Mouse (Mus musculus) adrenal gland, postnatal 25 days (tissue): ENCODE measurements around the gene Calcb. TPM values are rescaled to one million over a fixed set of nuclear protein-coding genes. Genes with fewer than 3 reads are reported as not detected.

Experiments
- DNase-seq: peaks from one replicate; pipeline ENCODE4 v3.0.0; 2021; ENCODE audit warnings: mixed read lengths
- total RNA-seq: library from RNA; stranded (reverse); gene quantifications from 2 replicates; pipeline ENCODE4 v1.2.3, GENCODE M21; 2021

Gene Calcb
- total RNA-seq, 1 experiment from 2014 or later, result not detected

DNA sequence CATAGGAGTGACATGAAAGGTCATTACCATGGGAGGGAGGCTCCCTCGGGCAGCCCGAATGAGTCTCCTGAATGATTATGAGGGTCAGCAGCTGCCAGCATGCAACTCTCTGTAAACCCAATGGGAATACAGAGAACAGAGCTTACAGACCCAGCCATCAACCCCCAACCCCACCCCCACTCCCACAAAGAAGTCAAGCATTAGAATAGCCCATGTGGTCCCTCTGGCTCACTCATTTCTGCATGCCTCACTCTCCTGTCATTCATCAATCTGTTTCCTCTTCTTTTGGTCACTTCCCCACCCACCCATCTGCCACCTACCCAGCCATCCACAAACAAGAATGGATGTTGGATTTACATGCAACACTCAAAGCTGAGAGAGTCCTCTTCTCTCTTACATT, 35.0 kb downstream of the Calcb start:
- no peak for DNase-seq

DNA sequence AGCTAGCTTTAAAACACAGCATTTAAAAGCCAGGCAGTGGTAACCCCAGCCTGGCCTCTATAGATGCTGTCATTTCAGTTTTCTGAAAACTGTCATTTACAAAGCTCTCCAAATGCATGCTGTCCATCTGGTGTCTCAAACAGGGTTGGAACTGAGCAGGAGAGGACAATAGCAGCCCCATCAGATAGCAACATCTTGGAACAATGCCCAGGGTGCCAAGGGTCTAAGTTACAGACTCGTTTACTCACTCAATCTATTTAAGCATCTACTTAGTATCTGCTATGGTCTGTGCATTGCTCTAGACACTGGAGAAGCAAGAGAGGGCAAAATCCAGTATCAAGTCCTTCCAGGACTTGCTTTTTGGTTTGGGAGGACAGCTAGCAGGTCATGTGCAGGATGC, 35.8 kb downstream of the Calcb start:
- no peak for DNase-seq

DNA sequence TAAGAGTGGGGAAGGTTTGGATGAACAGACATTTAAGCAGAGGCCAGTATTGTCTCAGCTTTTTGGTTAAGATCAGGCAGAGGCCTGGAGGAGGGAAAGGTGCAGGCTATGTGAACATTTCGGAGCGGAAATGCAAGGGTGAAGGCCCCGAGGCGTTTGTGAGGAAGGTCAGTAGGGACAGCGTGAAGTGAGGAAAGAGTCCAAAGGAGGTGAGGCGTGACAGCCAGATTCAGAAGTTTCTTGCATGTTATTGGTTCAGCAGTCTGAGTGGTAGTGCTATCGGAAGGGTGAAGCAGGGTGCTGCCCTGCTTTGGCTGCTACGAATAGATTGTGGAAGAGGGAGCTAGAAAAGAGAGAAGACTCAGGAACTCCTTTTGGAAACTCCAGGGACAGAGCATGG, 36.2 kb downstream of the Calcb start:
- no peak for DNase-seq

DNA sequence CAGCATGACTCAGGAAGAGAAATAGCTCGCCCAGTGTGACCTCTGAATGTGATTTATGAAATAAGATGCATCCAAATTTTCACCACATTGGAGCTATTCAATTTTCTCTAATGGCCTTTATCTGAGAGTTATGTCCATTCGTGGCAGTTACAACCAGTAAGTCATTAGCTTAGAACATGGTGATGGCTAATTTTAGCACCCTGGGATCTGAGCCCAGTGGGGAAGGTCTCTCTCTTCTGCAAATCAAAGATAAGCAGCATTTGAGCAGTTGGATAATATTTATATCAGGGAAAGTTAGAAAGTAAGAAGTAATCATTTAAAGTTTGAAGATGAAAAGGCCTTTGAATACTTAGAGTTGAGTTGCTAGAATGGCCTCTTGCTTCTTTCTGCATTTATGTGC, 44.2 kb downstream of the Calcb start:
- DNase-seq, result no peak

DNA sequence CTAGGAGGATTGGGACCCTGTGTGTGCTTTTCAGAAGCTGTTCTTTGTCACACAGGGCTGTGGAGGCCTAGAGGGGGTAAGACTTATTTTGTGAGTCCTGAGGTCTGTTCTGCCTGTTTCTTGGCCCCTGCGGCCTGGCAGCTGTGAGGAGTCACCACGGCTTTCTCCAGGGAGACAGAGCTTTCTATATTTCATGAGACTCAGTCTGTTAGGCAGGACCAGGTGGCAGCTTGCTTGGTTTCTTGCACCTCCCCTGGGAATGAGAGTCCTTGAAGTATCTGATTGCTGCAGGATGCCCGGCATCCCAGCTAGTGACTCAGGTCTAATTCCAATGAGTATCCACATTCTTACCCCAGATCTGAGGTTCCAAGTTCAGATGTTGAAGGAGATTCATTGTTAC, 46.8 kb downstream of the Calcb start:
- no peak for DNase-seq

DNA sequence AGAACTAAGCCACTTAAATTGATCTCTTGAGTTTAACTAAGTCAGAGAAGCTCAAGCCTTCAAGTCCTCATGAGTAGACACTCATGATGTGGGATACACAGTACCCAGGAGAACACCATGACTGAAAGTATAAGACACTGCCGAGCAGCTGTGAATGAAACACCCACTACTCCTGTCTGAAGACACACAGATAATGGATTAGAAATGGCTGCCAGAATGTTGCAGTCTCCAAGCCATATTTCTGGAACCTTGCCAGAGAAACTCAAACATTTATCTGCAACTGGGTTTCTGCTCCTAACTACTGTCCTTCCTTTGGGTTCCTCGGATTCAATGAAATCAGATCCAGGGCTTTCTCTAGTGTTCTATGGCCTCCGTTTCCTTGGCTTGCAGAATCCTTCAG, 48.1 kb downstream of the Calcb start:
- DNase-seq, result no peak

DNA sequence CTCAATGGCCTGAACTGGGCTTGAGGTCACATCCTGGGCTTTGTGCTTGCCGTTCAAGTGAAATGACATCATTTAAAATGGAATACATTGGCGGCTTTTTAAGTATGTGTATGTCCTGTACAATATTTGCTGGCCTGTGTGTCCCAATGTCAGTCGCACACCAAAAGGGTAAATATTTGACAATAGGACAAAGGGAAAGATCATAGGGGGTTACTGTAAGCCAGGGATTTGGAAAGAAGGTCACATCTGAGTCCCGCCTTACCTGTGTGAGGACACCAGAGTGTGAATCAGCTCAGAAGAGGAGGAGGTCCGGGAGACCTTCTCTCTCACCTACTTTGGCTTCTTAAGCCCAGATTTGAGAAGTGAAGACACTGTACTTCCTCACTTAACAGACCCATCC, 50.1 kb downstream of the Calcb start:
- DNase-seq, result no peak

DNA sequence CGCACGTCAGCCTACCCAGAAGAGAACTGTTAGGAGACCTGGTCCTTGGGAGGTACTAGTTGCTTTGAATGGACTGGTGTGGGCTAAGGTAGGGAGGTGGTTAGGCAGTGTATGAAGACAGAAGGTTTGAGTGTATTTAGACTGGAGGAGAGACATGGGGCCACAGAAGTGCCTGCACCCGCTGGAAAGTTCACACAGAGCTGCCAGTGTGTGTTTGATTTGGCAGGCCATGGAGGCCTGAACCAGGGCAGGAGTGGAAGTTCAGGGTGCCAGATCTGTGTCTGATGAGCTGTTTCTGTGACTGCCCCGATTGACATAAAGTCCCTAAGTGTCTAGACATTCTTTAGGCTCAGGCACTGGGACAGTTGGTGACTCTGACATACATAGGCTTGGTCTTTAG, 50.6 kb downstream of the Calcb start:
- DNase-seq, result no peak

DNA sequence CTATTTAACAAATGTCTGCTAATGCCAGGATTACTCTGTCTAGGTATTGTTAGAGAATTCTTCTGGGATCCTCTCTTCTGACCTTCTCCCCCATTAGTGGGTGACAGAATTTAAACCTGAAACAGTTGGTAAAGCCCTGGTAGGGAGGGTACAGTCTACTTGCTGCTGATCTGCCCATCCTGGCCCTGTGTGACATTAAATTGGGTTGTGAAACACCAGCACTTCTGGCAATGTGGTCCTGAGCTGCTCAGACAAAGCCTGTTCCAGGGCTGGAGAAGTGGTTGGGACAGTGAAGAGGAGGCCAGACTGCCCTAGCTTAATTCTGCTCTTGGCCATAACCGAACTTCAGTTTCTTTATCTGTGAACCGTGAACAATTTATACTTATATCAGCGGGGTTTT, 52.1 kb downstream of the Calcb start:
- no peak for DNase-seq

DNA sequence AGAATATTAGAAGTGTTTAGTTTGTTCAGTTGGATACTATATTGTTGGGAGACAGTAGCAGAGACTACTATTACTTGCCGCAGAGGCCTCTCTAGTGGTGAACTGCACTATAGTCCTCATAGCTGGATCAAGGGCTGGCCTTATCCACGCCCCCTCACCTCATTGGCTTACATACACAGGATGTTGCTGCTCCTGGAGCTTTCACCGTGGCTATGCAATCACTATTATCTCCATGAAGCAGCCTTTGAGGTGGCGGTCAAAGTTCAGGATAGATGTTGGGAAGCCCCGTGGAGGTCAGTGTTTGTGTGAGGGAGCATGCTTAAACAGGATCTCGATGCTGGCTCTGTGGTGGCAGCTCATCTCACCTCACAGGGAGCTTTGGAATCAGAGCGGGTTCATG, 53.4 kb downstream of the Calcb start:
- DNase-seq, result no peak

Other genes with a start within 250 kb of the Calcb start
- 2.0 and 3.2 TPM in 2 replicates for gene Cyp2r1, start 155.7 kb upstream of the Calcb start, total RNA-seq
- gene Calca, start 82.3 kb upstream of the Calcb start, total RNA-seq, result not detected in 2 replicates
- 1.5 and 2.6 TPM in 2 replicates for gene Insc, start 25.1 kb downstream of the Calcb start, total RNA-seq